Mouse (Mus musculus): ENCODE measurements around the gene Palm2.

Gene Palm2

GRCm38 (mm10) chr4:57568268-57569068 lies 134.4 kb downstream of the Palm2 start:
- DNase-seq (ENCODE audit: low spot score in 2 of 2): no peak

DNA sequence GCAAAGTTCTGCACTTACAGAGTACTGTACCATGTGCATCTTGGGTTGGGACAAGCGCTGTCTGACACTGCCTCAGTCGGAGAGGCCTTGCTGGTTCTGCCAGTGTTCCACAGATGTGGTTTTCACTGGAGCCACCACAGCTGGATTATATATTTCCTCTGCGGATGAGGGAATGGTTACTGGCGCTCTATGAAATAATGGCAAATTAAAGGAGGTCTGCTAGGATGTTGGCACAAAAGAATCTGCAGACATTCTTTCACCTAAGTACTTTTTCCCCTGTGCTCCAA lies 135.0 kb downstream of the Palm2 start:
- no peak for DNase-seq (ENCODE audit: low spot score in 2 of 2)

DNA sequence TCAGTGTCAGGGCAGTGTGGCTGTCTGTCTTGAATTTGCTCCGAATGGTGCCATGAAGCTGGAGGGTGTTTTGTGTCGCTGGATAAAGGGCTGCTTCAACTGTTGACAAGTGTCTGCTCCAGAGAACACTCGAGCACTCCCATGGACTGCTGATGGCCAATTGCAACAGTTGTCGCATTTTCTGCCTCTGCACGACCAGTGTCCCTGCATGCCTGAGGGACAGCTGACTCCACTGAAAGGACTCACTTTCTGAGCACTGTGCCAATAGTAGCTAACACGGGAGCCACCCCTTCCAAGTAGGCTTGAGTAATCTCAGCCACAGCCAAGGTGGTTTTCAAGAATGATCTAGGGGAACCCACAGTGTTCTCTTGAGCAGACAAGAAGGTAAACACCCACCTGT lies 135.7 kb downstream of the Palm2 start:
- no peak for DNase-seq (ENCODE audit: low spot score in 2 of 2)

DNA sequence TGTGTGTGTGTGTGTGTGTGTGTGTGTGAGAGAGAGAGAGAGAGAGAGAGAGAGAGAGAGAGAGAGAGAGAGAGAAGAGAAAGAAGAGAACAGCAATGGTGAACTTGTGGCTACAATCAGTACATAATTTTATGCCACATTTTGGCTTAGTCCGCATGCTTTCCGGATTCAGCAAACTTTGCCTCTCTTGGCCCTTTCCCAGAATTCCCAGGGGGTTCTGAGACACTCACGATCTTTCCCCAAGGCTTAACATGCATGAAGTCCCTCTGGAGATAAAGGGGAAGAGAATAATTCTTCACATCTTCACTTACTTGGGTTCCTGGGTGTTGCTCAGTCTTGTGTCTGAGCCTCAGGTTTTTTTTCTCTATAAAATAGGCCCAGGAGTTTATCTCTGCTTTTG lies 136.2 kb downstream of the Palm2 start:
- no peak for DNase-seq (ENCODE audit: low spot score in 2 of 2)

GRCm38 (mm10) chr4:57574181-57574580 lies 140.1 kb downstream of the Palm2 start:
- no peak for DNase-seq (ENCODE audit: low spot score in 2 of 2)

DNA sequence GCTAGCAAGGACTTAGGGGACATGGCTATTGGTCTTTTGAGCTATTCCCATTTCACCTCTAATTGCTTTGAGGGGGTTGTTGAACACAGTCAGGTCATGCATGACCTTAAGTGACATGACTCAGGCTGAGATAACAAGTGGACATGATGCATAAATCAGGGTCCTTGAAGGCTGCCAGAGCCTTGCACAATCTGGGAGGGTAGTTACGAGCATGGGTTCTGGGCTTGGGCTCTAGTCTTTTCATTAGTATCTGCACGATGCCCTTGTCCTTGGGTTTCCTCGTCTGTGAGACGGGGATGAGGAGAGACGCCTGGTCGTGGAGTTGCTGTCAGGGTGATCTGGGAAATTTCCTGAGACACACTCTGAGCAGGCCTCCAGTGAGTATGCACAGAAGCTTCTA lies 140.6 kb downstream of the Palm2 start:
- DNase-seq (ENCODE audit: low spot score in 2 of 2): no peak

- no peak for DNase-seq (ENCODE audit: low spot score in 2 of 2)
Observed at GRCm38 (mm10) chr4:57575686-57576085, 141.6 kb downstream of the Palm2 start.

GRCm38 (mm10) chr4:57576095-57576494 lies 142.0 kb downstream of the Palm2 start:
- no peak for DNase-seq (ENCODE audit: low spot score in 2 of 2)

DNA sequence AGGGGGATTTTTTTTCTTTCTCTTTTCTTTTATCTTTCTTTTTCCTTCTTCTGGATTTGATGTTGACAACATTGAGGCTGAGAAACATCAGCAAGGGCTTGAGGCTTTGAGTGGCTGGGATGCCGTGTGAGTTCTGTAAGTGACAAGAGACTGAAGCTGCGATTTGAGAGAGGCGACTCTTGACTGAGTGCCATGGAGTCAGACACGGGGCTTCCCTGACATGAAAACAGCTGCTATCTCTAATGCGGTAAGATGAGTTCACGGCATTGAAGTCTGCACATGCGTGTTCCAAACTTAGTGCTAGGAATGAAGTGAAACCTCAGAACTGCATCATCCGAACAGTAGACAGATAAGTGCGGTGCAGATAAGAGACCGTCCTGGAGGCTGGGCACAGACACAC lies 145.6 kb downstream of the Palm2 start:
- DNase-seq (ENCODE audit: low spot score in 2 of 2): no peak

- no peak for DNase-seq (ENCODE audit: low spot score in 2 of 2)
Observed at GRCm38 (mm10) chr4:57585281-57585800, 151.3 kb downstream of the Palm2 start.

DNA sequence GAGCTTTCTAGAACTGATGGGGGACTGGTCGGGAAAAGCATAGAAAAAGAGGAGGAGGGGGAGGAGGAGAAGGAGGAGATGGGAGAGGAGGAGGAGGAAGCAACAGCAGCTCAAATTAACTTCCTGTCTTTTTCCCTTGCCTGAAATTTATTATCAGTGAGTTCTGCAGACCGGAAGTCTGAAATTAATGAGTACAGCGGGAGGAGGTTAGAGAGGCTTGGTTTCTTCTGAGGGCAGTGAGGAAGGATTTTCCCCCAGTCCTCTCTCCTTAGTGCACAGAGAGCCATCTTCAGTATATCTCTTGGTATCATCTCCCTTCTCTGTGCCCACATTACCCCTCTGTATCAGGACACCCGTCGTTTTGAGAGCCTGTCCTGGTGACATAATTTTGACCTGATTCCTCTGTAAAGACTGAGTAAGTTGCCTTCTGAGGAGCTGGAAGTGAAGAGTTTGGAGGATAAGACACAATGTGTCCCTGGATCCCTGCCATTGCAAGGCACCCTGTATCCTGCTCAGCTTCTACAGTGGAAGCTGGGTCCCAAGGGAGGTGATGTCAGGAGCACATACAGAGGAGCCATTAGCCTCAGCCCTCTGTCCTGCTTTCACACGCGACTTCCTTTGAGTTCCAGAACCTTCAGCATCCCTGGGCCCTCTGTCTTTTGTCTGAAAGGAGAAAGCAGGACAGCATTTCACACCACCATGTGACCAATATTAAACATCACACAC lies 153.0 kb downstream of the Palm2 start:
- no peak for DNase-seq (ENCODE audit: low spot score in 2 of 2)

- DNase-seq (ENCODE audit: low spot score in 2 of 2): no peak
Observed at GRCm38 (mm10) chr4:57588356-57588755, 154.3 kb downstream of the Palm2 start.

DNA sequence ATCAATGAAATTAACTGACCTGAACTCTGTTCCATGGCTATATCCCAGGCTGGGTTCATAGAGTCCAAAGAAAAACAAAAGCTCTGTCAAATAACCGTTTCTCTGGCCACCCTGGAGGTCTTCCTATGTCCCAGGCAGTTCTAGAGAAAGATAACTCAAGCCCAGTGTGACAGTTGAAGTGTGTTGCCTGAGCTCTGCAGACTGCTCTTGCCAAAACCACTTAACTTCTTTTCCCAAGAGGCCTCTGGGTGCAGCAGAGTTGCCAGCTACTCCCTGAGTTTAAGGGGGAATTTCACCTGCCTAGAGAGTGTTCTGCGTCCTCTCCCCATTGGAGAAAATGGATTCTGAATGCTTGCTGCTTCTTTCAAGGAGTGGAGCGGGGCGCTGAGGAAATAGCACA lies 158.7 kb downstream of the Palm2 start:
- DNase-seq (ENCODE audit: low spot score in 2 of 2): no peak

GRCm38 (mm10) chr4:57599946-57600345 lies 165.9 kb downstream of the Palm2 start:
- no peak for DNase-seq (ENCODE audit: low spot score in 2 of 2)

DNA sequence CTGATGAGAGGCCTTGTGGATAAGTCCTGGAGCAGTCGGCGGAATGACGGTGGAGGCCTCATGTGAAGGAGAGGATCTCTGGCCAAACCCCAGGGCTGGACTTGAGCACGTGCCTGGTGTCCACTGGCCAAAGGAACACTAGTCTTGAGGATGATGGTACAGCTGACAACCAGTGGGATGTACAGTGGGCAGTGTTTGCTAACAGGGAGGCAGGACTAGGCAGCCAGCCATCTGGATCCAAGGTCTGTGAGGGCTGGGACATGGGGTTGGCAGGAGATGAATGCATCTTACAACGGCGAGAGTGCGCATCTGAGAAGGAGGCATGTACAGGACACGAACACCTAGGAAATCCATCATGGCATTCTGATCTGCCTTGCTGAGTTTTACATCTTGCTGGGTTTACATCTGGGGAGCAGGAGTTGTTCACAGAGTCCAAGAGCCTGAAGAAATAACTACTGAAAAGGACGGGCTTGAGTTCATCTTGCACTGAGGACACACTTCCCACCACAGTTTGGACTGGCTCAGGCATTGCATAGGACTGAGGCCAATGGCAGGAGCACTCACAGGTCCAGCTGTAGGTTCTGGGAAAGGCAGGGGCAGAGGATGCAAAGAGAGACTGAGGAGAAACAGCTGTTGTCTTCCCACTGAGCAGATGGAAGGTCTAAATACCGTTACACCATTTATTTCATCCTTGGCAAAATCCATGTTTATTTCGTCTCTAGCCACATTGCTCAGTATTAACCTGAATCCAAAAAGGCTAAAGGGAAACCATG lies 166.8 kb downstream of the Palm2 start:
- DNase-seq (ENCODE audit: low spot score in 2 of 2): no peak

- no peak for DNase-seq (ENCODE audit: low spot score in 2 of 2)
Observed at GRCm38 (mm10) chr4:57601458-57601835, 167.4 kb downstream of the Palm2 start.

GRCm38 (mm10) chr4:57601903-57602617 lies 168.0 kb downstream of the Palm2 start:
- no peak for DNase-seq (ENCODE audit: low spot score in 2 of 2)

GRCm38 (mm10) chr4:57606258-57606657 lies 172.2 kb downstream of the Palm2 start:
- DNase-seq (ENCODE audit: low spot score in 2 of 2): peak; percentile 57 to 63

DNA sequence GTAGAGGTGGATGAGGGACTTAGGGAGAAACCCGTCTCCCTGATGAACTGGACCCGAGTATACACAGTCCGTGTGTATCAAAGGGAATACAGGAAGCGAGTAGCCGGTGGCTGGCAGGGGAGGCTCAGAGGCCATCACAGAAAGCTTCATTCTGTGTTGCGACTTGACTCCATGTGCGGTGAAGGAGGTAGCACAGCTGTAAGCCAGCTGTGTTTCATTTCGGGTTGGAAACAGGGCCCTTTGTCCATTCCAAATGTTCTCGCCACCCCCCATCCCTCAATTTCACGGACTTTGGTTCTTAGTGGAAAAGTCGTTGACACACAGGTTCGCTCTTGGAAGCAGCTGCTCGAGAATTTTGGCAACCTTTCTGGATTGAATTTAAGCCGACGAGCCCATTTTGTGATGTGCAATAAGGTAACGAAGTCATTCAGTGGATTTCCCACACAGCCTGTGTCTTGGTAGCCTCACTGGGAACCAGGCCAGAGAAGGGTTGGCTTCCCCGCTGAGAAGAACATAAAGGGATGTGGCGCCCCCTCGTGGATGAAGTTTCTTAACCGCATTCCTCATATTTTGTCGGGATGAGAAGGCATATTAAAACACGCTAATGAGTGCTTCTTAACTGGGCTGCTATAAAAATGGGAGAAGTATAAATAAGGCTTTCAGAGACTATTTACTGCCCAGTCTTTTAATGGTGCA lies 173.3 kb downstream of the Palm2 start:
- peak; percentile 62 to 87 for DNase-seq (ENCODE audit: low spot score in 2 of 2)

DNA sequence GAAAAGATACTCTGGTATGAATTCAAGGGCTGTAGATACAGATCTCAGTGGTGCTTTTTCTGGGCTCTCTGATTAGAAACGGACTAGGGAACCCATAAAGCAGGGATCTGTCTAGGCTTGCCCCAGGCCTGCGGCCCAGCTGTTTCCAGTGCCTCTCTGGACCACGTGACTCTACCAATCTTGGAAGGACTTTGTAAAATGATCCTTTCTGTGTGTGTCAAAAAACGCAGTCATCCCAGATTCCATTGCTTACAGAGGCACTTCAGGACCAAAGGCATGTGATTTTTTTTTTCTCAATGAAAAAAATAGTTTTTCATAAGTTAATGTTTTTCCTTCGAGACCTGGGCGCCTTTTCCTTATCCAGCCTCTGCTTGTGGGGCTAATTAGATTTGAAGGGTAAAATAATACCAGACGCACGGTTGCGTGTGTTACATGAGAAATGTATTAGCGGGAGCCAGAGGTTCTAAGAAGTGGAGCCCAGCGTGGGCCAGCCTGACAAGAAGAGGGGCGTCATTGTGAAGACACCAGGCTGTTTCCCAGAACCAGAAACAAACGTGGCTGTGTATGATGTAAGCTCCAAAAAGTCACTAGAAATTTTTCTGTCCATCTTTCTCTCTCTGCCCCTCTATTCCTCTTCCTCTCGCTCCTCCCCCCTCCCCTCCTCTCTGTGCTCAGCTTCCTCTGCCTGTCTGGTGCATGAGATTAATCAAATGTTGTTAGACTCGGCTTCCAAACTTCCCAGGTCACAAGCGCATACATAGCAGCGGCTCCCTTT lies 177.4 kb downstream of the Palm2 start:
- DNase-seq (ENCODE audit: low spot score in 2 of 2): no peak
